Mouse (Mus musculus) olfactory bulb, adult 2 months (tissue): ENCODE measurements at regions not wholly inside any gene's neighbourhood (a gene's known extent, or its start where the extent isn't known, plus 50 kb on each side); places are given as distances from the start of the nearest gene placed in this dataset.

Experiments used
- CTCF ChIP-seq: fragments of 200-500 bp; IDR thresholded peaks from 2 replicates; pipeline ENCODE4 v1.5.1; 2012; ENCODE audit warnings: low read depth, mild to moderate bottlenecking, low read length, moderate library complexity; ENCODE audit not compliant: insufficient read depth
- POLR2A ChIP-seq: fragments of 200-500 bp; IDR thresholded peaks from 2 replicates; pipeline ENCODE4 v1.6.1; 2012; ENCODE audit warnings: mild to moderate bottlenecking, low read depth, low read length, moderate library complexity; ENCODE audit not compliant: insufficient read depth

- no peak for TF ChIP-seq CTCF
- TF ChIP-seq POLR2A = no peak
These were observed 53.9 kb upstream of the Abi3bp start for GRCm38 (mm10) chr16:56423761-56424160.
